Mouse (Mus musculus): ENCODE data around the gene Smyd4.

Smyd4 gene

DNA sequence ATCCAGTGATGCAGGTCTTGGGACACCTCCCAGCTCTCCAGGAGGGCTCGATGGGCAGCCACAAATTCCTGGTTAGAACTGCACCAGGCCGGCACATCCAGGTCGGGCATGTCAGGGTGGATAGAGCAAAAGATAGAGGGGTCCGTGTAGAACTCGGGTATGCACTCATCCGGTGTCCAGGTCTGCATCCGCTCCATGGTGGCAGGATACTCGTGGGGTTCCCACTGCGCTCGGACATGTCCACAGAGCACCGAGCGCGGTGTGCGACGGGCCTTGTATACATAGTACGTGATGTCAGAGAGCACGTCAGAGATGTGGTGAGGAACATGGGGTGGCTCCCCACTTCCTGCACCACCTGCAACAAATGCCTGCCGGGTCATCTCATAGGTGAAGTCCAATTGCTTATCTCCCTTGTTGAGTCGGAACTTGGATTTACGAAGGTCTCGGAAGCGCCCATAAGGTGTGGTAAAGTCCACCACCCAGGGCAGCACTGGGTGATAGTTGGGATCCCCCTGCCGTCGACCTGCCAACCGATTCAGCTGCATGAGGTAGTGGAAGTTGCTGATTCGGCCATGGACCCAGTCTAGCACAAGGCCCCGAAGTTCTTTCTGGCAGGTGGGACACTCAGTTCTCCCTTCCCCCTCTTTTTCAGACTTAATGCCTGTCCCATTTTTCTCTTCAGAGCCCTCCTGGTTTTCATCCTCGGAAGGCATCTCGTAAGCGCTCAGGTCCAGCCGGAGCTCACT lies 104.8 kb downstream of the Smyd4 start:
- DNase-seq (ENCODE audit: low read depth) = no peak

DNA sequence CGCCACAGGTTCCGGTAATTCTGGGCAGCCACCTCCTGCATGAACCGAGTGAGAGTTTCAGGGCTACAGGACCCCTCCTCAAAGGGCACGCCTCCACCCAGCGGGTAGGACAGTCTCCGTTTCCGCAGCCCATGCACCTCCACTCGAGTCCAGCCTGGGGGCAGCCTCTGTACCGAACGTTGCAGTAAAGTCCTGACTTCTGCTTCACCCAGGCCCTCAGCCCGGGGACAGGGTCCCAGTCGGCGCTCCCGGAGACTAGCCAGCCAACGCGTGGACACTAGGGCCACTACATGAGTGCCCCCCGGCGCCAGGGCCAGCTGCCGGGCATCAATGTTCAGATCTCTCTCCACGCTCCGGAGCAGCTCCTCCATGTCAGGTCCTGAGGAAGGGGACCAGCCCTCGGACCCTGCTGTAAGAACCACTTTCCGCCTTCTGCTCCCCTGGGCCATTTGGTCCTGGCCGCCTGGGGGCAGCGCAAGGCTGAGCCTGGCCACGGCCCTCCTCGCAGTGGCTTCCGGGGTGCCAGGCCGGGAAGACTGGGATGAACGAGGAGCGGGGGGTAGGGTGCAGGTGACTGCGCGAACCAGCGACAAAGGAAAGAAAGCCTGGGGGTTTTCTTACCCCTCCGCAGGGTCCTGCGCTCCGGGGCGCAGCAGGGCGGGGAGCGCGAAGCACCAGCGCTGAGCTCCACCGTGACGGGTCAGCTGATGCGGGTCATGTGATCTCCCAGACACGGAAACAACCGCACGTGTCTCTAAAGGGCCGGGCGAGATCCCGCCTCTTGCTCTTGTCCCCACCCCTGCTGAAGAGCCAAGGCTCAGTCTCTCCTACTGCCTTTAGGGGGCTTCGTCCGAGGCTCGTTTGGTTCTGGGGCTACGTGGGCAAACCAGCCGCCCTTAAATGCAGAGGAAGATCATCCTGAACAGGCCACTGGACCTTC lies 106.0 kb downstream of the Smyd4 start, which contains the start of gene Wdr81:
Wdr81 (minus strand) TSS at position 727 of the 940 bp plus-strand sequence.
- DNase-seq (ENCODE audit: low read depth) = peak; percentile 72

Data from fibroblast of lung, adult 2 months (primary cell).